Mouse (Mus musculus) ES-Bruce4 (cell line): Measurements from ENCODE around the gene Srsf4.

Source experiments
- CTCF ChIP-seq: IDR thresholded peaks from one replicate; pipeline ENCODE4 v1.8.1; 2011; ENCODE audit warnings: low read depth, low read length
- EP300 ChIP-seq: IDR thresholded peaks from 2 replicates; pipeline ENCODE4 v1.6.1; 2011; ENCODE audit warnings: low read depth, low read length; ENCODE audit not compliant: insufficient read depth

DNA sequence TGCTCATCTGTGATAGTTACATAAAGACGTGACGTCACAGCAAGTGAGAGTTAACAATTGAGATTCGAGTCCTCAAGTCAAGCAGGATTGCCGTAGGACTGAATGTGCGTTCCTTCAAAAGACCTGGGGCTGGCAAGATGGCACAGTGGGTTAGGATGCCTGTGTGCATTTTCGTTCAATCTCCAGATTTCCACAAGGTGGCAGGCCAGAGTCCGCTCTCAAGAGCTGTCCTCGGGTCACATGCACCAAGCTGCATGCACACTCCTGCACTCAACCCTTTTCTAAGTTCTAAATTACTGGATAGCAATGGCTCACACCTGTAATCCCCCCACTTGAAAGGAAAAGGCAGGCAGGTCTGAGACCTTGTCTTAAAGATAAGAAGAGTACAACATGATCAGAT is 31.1 kb downstream of the Srsf4 start:
- TF ChIP-seq CTCF (peak; percentile 80), EP300 (no peak)
